Mouse (Mus musculus) embryo, embryonic 11.5 days (tissue): ENCODE results near the gene Kctd2.

Source experiments
- DNase-seq: peaks from one replicate; pipeline ENCODE4 v3.0.0-alpha.2; 2012; ENCODE audit warnings: low read depth, low spot score

Kctd2 gene

DNA sequence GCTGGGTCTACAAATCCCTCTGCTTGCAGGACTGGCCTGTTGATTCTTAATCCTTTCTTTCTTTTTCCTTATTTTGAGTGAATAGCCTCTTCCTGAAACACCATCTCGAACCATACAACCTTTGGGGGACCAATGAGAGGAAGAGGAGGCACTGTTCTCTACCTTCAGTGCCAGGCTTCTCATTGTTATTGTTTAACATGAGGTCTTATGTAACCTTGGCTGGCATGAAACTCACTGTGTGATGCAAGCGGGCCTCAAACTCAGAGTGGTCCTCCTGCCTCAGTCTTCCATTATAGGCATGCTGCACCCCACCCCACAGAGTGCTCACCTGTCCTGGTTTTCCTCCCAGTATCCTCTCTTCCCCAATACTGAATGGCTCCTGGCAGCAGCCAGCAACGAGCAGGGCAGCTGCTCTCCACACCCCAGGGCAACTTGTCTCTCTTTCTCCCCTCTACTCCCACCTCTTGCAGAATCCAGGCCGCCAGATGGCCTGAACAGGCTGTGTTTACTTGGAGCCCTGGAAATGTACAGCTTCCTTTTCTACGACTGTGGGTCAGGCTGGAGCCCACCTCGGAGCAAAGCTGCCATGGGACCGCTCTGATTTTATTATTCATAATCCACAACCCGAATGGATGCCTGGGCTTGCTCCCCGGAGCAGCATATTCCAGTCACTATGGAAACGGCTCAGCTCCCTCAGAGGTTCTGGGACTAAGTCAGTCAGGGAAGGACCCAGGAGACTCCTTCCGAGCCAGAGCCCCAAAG lies 19.1 kb upstream of the Kctd2 start:
- no peak for DNase-seq

DNA sequence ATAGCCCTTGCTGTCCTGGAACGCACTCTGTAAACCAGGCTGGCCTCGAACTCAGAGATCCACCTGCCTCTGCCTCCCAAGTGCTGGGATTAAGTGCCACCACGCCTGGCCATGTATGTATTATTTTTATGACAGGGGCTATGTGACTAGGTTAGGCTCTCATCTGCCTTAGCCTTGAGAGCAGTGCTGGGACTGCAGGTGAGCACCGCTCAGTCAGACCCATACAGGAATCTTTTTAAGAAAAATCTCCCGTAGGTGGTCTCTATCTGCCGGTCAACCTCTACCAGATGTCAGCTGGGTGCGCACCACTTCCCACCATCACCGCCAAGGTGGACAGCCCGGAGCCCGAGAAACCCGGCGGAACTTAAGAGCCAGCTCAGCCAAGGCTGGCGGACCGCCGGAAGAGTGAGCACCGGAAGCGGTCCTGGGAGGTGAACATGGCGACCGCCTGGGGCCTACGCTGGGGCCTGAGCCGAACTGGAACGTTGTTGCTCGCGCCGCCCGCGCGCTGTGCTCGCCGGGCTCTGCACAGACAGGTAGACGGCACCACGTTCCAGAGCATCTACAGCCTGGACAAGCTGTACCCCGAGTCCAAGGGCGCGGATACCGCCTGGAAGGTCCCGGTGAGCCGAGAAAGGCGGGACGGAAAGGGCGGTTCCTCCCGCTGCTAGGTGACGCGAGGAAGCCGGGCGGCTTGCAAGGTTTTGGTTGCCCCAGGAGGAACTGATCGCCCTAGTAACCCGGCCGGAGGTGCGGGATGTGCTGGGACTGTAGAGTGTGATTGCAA lies 16.4 kb upstream of the Kctd2 start, which contains the start of gene Mrpl58:
Gene Mrpl58, plus strand, starts transcription at position 415 of the 787 bp plus-strand sequence.
- DNase-seq = peak; percentile 75

GRCm38 (mm10) chr11:115405723-115406122 lies 14.2 kb upstream of the Kctd2 start:
- DNase-seq = no peak

DNA sequence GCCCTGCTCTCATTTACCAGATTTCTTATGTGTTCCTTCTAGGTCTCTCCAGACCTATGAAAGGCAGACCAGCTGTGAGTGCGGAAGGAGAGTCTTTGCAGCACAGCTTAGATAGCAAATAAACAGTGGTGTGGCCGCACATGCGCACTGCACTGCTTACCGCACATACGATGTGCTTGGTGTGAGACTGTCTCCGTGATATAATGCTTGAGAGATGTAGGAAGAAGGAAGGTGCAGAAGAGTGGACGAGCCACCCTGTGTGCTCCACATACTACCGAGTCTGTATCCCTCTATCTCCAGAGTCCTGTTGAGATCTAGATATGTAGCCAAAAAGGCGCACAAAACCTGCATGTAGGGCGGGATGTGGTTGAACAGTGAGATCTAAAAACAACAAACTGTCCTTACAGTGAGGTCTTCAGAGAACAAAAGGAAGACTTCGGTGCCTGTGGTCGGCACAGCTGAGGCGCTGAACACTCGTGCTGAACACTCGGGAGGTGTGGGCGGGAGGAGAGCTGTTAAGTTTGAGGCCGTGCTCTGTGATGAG lies 13.0 kb upstream of the Kctd2 start:
- DNase-seq = no peak

DNA sequence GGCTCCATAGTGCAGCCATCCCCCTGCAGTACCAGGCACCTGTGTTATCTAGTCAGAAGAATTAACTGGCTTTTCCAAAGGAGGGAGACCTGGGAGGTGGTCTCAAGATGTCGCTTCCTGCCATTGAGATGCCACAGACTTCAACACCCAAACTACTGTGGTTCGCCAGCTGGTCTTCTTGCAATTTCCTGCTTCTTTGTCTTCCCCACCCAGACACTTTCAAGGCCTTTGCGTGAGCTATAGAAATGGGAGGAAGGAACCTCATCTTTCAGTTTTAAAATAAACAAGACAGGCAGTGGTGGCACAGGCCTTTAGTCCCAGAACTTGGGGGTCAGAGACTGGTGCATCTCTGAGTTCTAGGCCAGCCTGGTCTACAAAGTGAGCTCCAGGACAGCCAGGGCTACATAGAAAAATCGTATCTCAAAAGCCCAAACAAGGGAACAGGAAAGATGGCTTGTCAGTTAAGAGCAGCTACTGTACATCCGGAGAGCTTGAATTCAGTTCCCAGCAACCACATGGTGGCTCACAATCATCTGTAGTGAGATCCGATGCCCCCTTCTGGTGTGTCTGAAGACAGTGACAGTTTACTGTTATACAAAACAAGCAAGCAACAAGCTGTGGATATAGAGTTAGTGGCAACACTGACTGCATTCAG lies 11.5 kb upstream of the Kctd2 start:
- DNase-seq = no peak

DNA sequence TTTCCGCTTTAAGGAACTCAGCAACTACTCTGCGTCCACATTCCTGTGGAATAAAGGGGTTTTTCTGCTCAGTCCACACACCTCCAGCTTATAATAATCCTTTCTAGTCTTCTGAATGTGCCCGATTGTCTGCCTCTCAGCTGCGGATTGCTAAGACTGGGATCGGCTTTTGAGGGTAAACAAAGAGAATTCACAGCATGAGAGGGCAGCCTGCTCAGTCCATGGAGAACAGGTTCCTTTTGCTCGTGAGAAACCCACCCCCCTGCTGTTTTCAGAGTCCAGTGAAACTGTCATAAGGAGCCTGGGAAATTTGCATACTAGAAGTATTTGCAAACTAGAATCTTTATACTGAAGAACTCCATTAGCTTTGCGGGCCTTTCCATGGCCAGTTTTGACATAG lies 10.4 kb upstream of the Kctd2 start:
- no peak for DNase-seq

- no peak for DNase-seq
These were observed 635 bp downstream of the Kctd2 start for GRCm38 (mm10) chr11:115420336-115421190.

DNA sequence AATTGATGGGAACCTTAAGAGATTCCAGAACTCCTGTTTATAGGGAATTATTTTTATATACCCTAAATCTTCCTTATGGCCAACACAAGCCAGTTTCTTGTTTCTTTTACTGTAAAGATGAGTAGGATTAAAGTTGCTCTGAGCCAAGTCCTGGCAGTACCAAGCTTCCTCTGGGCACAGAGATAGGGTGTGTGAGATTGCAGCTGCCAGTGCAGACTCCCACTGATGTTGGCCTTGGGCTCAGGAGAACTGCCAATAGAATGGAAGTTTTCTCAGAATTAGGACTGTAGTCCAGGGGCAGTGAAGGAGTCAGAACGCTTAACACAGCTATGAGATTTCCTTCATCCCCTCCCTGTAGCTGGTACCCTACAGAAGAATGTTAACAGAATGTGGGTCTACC lies 1.4 kb downstream of the Kctd2 start:
- no peak for DNase-seq

DNA sequence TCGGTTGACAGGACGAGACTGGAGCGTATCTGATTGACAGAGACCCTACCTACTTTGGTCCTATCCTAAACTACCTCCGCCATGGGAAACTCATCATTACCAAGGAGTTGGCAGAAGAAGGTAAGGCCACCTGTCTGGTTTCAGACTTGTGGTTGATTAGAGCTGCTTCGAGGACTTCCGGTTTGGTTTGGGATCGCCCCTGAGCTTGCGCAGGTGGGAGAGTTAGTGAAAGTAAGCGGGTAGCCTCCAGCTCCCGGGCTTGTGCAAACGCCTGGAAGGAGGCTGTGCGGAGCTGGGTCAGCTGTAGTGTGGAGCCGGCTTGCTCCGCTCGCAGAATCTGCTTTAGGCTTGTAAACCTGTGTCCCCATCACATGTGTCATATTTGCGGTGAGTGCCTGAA lies 2.0 kb downstream of the Kctd2 start:
- no peak for DNase-seq

- DNase-seq = no peak
These were observed 3.2 kb downstream of the Kctd2 start for GRCm38 (mm10) chr11:115423091-115423490.

DNA sequence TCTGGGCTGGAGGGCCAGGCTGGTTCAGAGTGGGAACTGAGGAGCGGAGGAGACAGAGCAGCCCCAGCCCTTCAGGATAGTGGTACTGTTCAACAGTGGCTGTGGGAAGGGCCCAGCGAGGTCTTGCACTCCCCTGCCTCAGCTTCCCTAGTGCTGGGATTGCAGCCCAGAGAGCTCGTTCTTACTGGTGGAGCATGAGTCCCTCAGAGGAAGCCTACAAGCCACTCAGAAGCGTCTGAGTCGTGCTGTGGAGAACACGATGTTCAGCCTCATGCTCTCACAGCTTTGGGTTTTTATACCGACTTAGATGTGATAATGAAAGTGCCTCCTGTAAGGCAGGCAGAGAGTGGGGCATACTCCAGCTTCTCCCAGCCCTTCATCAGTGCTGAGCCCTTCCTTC lies 4.7 kb downstream of the Kctd2 start:
- no peak for DNase-seq

DNA sequence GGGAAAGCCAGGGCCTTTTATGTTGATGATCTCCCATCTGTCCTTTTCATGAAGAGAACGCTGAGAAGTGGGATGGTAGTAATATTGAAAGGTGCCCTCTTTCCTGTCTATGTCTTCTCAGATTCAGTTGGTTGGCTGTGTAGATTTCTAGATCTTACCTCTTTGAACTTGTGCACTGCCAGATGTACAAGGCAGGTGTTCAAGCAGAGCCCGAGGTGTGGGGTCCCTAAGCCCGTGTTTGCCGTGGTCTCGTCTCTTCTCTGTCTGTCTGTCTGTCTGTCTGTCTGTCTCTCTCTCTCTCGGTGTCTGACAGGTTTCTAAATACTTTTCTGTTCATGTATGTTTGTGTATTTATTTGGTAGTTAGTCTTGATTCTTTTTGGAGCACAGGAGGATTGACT lies 5.7 kb downstream of the Kctd2 start:
- DNase-seq = no peak

- DNase-seq = peak; percentile 80
These were observed 7.8 kb downstream of the Kctd2 start for GRCm38 (mm10) chr11:115427482-115428331.

GRCm38 (mm10) chr11:115429307-115429706 lies 9.4 kb downstream of the Kctd2 start:
- DNase-seq = no peak

DNA sequence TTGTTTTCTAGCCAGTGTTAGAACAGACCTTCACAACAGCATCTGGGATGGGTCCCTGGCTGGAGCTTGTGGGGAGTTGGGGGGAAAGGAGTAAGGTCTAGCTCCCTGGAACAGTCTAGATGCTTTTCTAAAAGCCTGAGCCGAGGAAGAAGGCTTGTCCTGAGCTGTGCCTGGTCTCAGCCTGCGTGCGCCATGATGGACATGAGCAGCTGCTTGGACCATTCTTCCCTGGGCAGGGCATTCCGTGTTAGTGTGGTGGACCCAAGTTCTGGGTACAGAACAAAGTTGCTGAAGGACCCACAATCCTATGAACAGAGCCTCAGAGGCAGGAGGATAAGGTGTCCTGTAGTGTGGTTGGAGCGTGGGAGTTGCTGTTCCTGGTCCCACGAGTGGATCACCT lies 10.6 kb downstream of the Kctd2 start:
- no peak for DNase-seq

DNA sequence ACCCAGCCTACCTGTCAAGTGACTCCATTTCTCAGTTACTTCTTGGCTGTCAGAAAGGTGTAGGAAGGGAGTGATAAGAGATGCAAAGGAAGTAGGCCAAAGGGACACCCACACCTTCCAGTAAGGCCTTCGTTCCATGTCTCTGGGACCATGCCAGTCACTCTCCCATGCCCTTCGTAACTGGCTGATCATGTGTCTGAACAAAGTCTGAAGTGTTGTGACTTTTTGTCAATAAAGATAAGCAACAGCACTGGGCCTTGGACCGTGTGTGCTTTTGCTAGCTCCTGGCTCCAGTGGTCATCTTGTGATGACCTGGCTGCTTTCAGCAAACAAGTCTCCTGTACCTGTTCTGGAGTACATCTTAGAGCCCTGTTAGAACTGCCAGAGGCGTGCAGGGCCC lies 12.9 kb downstream of the Kctd2 start:
- DNase-seq = no peak

DNA sequence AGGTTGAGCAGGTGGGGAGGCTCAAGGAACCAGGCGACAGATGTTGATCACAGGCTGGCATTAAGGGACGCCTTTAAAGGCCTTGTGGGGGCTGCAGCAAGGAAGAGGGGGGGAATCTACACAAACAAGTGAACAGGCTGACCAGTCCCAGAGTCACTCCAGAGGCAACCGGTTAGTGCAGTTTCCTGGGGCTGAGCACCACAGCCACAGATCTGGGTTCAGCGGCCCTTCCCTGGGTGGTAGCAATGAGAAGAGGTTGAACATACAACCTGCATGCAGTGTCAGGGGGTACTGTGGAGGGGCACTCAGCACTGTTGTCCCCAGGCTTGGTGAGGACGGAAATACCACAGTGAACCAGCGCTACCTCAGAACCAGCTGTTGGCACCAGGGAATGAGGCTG lies 13.4 kb downstream of the Kctd2 start:
- no peak for DNase-seq

DNA sequence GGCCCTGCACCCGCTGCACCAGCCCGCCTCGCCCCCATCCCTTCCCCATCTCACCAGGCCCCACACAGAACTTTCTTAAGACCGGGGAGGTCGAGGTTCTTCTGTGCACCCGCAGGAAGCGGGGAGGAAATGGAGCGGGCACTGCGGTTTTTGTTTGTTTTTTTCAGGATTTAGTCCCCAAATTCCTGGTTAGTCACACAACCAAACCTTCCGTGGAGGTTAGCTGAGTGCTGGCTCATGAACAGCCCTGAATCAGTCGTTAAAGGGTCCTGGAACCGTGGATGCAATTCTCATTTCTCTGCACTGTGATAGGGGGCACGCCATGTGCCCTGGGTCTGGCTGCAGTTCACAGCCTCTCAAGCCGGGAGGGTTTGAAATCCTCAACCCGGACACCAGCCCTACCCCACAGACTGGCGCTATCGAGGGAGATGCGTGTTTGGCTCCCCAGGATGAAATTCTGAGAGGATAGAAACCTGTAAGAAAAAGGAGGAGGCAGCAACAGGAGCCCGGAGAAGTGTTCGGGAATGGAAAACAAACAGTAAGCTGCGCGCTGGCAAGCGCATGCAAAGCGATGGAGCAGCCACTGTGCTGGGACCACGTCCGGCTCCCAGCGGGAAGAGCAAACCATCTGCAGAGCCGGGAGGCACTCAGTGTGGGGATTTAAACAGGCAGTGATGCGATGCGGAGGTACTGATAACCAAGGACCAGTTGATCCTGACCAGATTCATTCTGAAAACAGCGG lies 15.8 kb downstream of the Kctd2 start:
- DNase-seq = no peak

DNA sequence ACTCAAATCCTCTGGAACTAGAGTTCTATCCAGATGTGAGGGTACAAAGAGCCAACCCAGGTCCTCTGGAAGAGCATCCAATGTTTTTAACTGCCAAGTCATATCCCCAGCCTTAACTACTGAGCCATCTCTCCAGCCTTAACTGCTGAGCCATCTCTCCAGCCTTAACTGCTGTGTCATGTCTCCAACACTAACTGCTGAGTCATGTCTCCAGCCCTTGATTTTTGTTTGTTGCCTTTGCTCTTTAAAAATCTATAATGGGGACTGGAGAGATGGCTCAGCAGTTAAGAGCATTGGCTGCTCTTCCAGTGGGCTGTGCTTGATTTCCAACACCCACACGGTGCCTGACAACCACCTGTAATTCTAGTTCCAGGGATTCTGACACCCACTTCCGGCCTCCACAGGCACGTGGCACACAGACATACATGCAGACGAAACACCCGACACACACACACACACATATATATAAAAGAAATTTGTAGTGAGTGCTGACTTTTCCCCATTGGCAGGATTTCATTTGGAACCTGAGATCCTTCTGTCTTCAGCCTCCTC lies 17.7 kb downstream of the Kctd2 start:
- DNase-seq = no peak
